Mouse (Mus musculus): Measurements from ENCODE around the gene Ankrd13c. TPM values are rescaled to one million over a fixed set of nuclear protein-coding genes. Genes with fewer than 3 reads are reported as not detected.
A peak's percentile ranks its signal among the peaks of the same experiment; 100 is the strongest.

Gene Ankrd13c
- polyA plus RNA-seq, 2 experiments = 10.1 to 11.4 TPM

DNA sequence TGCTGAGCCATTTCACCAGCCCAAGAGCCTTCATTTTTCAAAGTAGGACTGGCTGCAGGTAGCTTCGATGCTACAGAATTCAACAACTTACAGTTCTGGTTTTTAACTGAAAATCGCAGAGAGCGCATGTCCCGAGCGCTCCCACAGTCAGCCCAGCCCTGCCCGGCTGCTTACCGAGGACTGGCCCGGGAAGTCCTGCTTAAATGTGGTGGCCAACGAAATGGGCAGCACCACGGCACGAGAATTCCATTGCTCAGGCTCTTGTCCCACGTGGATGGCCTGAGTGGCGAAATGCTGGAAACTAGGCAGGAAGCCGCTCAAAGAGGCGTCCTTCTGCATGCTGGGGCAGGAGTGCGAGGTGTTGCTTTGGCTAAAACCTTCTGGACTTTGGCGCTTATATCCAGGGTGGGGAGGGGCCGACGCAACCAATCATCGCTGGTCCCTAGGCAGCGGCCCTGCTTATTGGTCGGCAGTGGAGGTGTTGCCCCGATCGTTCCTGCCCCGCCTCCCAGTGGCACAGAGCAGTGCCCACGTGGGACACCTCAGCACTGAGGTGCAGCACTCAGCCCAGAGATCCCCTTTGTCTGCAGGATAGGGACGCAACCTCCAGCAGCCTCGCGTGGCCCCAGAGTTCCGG, 22.2 kb upstream of the Ankrd13c start, which contains the start of gene Cth:
Gene Cth, minus strand, starts transcription at position 386 of the 637 bp plus-strand sequence.
- no peaks in the 10 kb centered on the region for H3K36me3 ChIP-seq (replicated peaks; ENCODE audit: control insufficient read depth, insufficient read depth, low read depth)
- DNase-seq (ENCODE audit: low read depth in 3 of 3, low spot score in 3 of 3) (peak; percentile 79 to 82 (median 80)), ATAC-seq (ENCODE audit: insufficient read depth) (peak; percentile 98)
- peak within 1 kb of the TSS; percentile 50 for H3K9ac ChIP-seq (replicated peaks)
- under 1% methylated on average over 30 of the region's 30 CpGs for WGBS (ENCODE audit: insufficient replicate concordance)
- no peak within 1 kb of the TSS for H3K27ac ChIP-seq
- peak within 1 kb of the TSS; percentile 56 to 58 for H3K4me3 ChIP-seq (ENCODE audit: insufficient read depth in 1 of 2, low read depth in 2 of 2, low read length in 2 of 2)
- H3K4me1 ChIP-seq (replicated peaks; ENCODE audit: control insufficient read depth in 2 of 2, insufficient read depth in 2 of 2, low read length in 1 of 2) = peaks cover 0 to 3% of the 10 kb centered on the region in 2 experiments; a peak in 2 of 4 replicates
- H3K27me3 ChIP-seq (ENCODE audit: control insufficient read depth, insufficient read depth, low read length) = no peaks in the 10 kb centered on the region; the same call in 1 of the 2 replicates
- peak; percentile 57 for TF ChIP-seq EP300 (IDR thresholded peaks at IDR 0.05; ENCODE audit: low read depth)
- 0 out of 2 replicates have a peak, but pooled peaks have one; percentile 13 for TF ChIP-seq CTCF (IDR thresholded peaks at IDR 0.05; ENCODE audit: low read depth)
- no peaks in the 10 kb centered on the region for H3K9me3 ChIP-seq (ENCODE audit: control insufficient read depth, low read length)
- H3K4me2 ChIP-seq (ENCODE audit: low read depth) = peak within 1 kb of the TSS; percentile 88

DNA sequence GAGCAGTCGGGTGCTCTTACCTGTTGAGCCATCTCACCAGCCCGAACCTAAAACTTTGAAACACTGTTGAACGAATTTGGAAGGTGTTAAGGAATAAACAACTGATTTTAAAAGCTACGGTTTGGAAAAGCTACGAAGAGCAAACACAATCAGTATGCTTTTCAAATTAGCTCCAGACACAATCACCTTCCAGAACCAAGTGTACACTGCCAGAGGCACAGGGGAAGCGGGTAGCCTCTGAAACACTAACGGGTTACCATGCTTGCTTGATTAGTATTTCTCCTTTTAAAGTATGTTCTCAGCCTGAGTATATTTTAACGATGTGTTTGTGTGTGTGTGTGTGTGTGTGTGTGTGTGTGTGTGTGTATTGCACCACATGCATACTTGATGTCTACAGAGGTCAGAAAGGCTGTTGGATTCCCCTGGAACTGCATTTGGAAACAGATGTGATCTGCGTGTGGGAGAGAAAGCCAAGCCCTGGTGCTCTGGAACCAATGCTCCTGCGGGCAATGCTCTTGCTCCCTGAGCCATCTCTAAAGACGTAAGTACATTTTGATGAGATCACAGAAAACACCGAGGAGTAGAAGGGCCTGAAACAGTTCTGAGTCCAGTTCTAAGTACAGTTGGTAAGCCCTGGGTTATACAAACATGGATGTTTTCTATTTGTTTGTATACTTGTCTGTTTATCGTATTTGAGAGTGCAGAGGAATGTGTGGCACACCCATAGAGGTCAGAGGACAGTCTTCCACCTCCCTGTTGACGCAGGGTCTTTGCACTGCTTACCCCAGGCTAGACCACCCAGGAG, 21.1 kb upstream of the Ankrd13c start:
- no peak overlapping the region for H3K9ac ChIP-seq (replicated peaks)
- no peaks in the 10 kb centered on the region; the same call in 1 of the 2 replicates for H3K27me3 ChIP-seq (ENCODE audit: control insufficient read depth, insufficient read depth, low read length)
- ATAC-seq (ENCODE audit: insufficient read depth) (no peak), DNase-seq (ENCODE audit: low read depth in 3 of 3, low spot score in 3 of 3) (no peak)
- 72% methylated on average over 14 of the region's 14 CpGs for WGBS (ENCODE audit: insufficient replicate concordance)
- no peak overlapping the region for H3K27ac ChIP-seq
- H3K4me3 ChIP-seq (ENCODE audit: insufficient read depth in 1 of 2, low read depth in 2 of 2, low read length in 2 of 2) = no peak overlapping the region
- H3K4me2 ChIP-seq (ENCODE audit: low read depth) = no peak overlapping the region
- H3K36me3 ChIP-seq (replicated peaks; ENCODE audit: control insufficient read depth, insufficient read depth, low read depth) = no peaks in the 10 kb centered on the region
- H3K9me3 ChIP-seq (ENCODE audit: control insufficient read depth, low read length) = no peaks in the 10 kb centered on the region
- H3K4me1 ChIP-seq (replicated peaks; ENCODE audit: control insufficient read depth in 2 of 2, insufficient read depth in 2 of 2, low read length in 1 of 2) = peaks cover 0 to 3% of the 10 kb centered on the region in 2 experiments; a peak in 2 of 4 replicates
- TF ChIP-seq EP300 (IDR thresholded peaks at IDR 0.05; ENCODE audit: low read depth) = no peak
- TF ChIP-seq CTCF (IDR thresholded peaks at IDR 0.05; ENCODE audit: low read depth) = no peak

DNA sequence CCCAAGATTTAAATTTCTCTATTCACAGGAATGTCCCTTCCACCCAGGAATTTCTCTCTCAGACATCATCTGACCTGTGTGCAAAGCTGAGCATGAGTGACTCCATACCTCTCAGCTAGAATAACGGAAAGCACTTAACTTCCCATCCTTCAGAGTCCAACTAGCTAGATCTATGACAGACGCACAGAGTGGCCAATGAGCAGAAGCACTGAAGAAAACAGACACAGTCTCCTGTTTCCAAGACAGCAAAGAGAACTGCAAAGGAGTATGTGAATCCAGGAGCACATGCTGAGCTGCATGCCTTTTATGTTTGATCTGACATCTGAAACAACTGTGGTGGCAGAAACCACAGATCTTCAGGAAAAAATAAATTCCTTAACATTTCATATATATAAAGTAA, 20.3 kb upstream of the Ankrd13c start:
- H3K4me1 ChIP-seq (replicated peaks; ENCODE audit: control insufficient read depth in 2 of 2, insufficient read depth in 2 of 2, low read length in 1 of 2) = peaks cover 0 to 3% of the 10 kb centered on the region in 2 experiments; a peak in 2 of 4 replicates
- H3K9ac ChIP-seq (replicated peaks) = no peak overlapping the region
- H3K27ac ChIP-seq = no peak overlapping the region
- no peak for ATAC-seq (ENCODE audit: insufficient read depth)
- H3K4me3 ChIP-seq (ENCODE audit: insufficient read depth in 1 of 2, low read depth in 2 of 2, low read length in 2 of 2) = no peak overlapping the region
- TF ChIP-seq CTCF (IDR thresholded peaks at IDR 0.05; ENCODE audit: low read depth) = no peak
- WGBS (ENCODE audit: insufficient replicate concordance) = 37% methylated on average over 2 of the region's 2 CpGs
- H3K36me3 ChIP-seq (replicated peaks; ENCODE audit: control insufficient read depth, insufficient read depth, low read depth) = no peaks in the 10 kb centered on the region
- DNase-seq (ENCODE audit: low read depth in 3 of 3, low spot score in 3 of 3) = no peak
- no peak overlapping the region for H3K4me2 ChIP-seq (ENCODE audit: low read depth)
- H3K27me3 ChIP-seq (ENCODE audit: control insufficient read depth, insufficient read depth, low read length) = no peaks in the 10 kb centered on the region; the same call in 1 of the 2 replicates
- H3K9me3 ChIP-seq (ENCODE audit: control insufficient read depth, low read length) = no peaks in the 10 kb centered on the region

DNA sequence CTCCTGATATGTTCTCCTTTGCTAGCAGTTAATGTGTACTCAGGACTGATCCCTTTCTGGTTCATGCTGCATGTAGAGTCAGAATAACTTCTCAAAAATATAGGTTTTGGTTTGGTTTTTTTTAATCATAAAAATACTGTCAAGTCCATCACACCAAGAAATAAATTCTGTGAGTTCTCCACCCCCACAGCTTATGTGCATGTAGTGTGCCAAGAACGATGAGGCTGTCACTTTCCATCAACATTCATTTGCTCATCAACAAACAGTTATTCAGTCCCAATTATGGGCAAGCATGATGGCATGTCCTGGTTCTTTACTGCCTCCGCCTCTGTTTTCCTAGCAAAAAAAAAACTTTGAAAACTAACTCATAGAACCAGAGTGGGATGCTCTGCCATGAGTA, 18.3 kb upstream of the Ankrd13c start:
- WGBS (ENCODE audit: insufficient replicate concordance) = 63% methylated on average over 2 of the region's 2 CpGs
- Histone ChIP-seq H3K4me1 (replicated peaks; ENCODE audit: control insufficient read depth in 2 of 2, insufficient read depth in 2 of 2, low read length in 1 of 2) (peaks cover 0 to 3% of the 10 kb centered on the region in 2 experiments; a peak in 2 of 4 replicates), H3K36me3 (replicated peaks; ENCODE audit: control insufficient read depth, insufficient read depth, low read depth) (no peaks in the 10 kb centered on the region), H3K27ac (no peak overlapping the region), H3K9ac (replicated peaks) (no peak overlapping the region), H3K4me3 (ENCODE audit: insufficient read depth in 1 of 2, low read depth in 2 of 2, low read length in 2 of 2) (no peak overlapping the region), H3K27me3 (ENCODE audit: control insufficient read depth, insufficient read depth, low read length) (no peaks in the 10 kb centered on the region; the same call in 1 of the 2 replicates), H3K9me3 (ENCODE audit: control insufficient read depth, low read length) (no peaks in the 10 kb centered on the region), H3K4me2 (ENCODE audit: low read depth) (no peak overlapping the region)
- TF ChIP-seq CTCF (IDR thresholded peaks at IDR 0.05; ENCODE audit: low read depth) (no peak), EP300 (IDR thresholded peaks at IDR 0.05; ENCODE audit: low read depth) (no peak)
- DNase-seq (ENCODE audit: low read depth in 3 of 3, low spot score in 3 of 3) (no peak), ATAC-seq (ENCODE audit: insufficient read depth) (no peak)

DNA sequence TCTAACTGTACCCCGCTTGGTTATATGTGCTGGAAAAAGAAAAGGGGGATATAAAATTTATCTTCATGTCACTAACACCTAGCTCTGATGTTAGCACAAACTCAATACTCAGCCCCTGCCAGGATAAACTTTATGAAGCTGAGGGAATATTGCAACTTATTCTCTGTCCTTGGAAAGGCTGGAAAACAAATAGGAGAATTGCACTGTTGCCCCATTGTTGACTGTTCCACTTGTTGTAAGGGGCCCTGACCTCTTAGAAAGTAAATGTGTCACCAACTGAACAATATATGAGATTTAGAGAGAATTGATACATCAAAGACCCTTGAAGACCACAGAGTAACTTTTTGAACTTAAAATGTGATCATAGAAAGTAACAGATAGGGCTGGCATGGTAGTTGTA, 17.6 kb upstream of the Ankrd13c start:
- Histone ChIP-seq H3K4me1 (replicated peaks; ENCODE audit: control insufficient read depth in 2 of 2, insufficient read depth in 2 of 2, low read length in 1 of 2) (peaks cover 0 to 3% of the 10 kb centered on the region in 2 experiments; a peak in 2 of 4 replicates), H3K36me3 (replicated peaks; ENCODE audit: control insufficient read depth, insufficient read depth, low read depth) (no peaks in the 10 kb centered on the region), H3K9me3 (ENCODE audit: control insufficient read depth, low read length) (no peaks in the 10 kb centered on the region), H3K4me3 (ENCODE audit: insufficient read depth in 1 of 2, low read depth in 2 of 2, low read length in 2 of 2) (no peak overlapping the region), H3K9ac (replicated peaks) (no peak overlapping the region), H3K27ac (no peak overlapping the region), H3K4me2 (ENCODE audit: low read depth) (no peak overlapping the region), H3K27me3 (ENCODE audit: control insufficient read depth, insufficient read depth, low read length) (no peaks in the 10 kb centered on the region; the same call in 1 of the 2 replicates)
- WGBS (ENCODE audit: insufficient replicate concordance) = 58% methylated on average over 1 of the region's 1 CpGs
- DNase-seq (ENCODE audit: low read depth in 3 of 3, low spot score in 3 of 3) = no peak
- TF ChIP-seq EP300 (IDR thresholded peaks at IDR 0.05; ENCODE audit: low read depth) = no peak
- no peak for TF ChIP-seq CTCF (IDR thresholded peaks at IDR 0.05; ENCODE audit: low read depth)
- no peak for ATAC-seq (ENCODE audit: insufficient read depth)

Data from liver, embryonic 14.5 days (tissue).